Mouse (Mus musculus) testis, adult 2 months (tissue): Measurements from ENCODE around the gene Frmd4a.

Experiments used
- CTCF ChIP-seq: fragments of 200-500 bp; IDR thresholded peaks from 2 replicates; pipeline ENCODE4 v1.5.1; 2012; ENCODE audit warnings: low read depth, mild to moderate bottlenecking, inconsistent platforms, low read length, moderate library complexity; ENCODE audit not compliant: control insufficient read depth, insufficient read depth, insufficient replicate concordance
- POLR2A ChIP-seq: fragments of 200-500 bp; IDR thresholded peaks from 2 replicates; pipeline ENCODE4 v1.6.1; 2012; ENCODE audit warnings: low read depth, mild to moderate bottlenecking, inconsistent platforms, low read length, moderate library complexity; ENCODE audit not compliant: control insufficient read depth

GRCm38 (mm10) chr2:4593878-4594387 is 576.4 kb downstream of the Frmd4a start:
- TF ChIP-seq POLR2A (no peak), CTCF (no peak)
